Mouse (Mus musculus) lung, postnatal 0 days (tissue): Measurements from ENCODE around the gene Ssbp2.

ENCODE experiments used
- CTCF ChIP-seq: IDR thresholded peaks from 2 replicates; pipeline ENCODE4 v1.5.1; 2016; ENCODE audit warnings: antibody characterized with exemption, mild to moderate bottlenecking
- EP300 ChIP-seq: IDR thresholded peaks from 2 replicates; pipeline ENCODE4 v1.6.1; 2016; ENCODE audit warnings: antibody characterized with exemption, mild to moderate bottlenecking, control low read depth

DNA sequence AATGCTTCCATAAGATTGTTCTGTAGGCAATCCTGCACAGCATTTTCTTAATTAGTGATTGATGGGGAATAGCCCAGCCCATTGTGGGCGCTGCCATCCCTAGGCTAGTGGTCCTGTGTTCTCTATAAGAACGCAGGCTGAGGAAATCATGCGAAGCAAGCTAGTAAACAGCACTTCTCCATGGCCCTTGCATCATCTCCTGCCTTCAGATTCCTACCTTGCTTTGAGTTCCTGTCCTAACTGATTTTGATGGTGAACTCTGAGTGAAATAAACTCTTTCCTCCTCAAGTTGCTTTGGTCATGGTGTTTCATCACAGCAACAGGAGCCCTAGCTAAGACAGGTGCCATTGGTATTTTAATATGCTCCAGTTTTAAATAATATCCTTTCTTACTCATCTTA lies 41.7 kb downstream of the Ssbp2 start:
- TF ChIP-seq EP300: no peak
- TF ChIP-seq CTCF: no peak
